Mouse (Mus musculus) midbrain, embryonic 13.5 days (tissue): ENCODE data around the gene Mapkapk5. TPM values are rescaled to one million over a fixed set of nuclear protein-coding genes. Genes with fewer than 3 reads are reported as not detected.
A peak's percentile ranks its signal among the peaks of the same experiment; 100 is the strongest.

Experiments used
- ATAC-seq: fragments of 200-750 bp; cut with Nextera tagmentation; 2 replicates; pipeline ENCODE4 v1.8.0; 2017; ENCODE audit warnings: mild to moderate bottlenecking, moderate TSS enrichment, moderate library complexity
- H3K27ac ChIP-seq: fragments of 300-500 bp; sonication (generic); 2 replicates; pipeline ENCODE4 v1.5.1; 2015; ENCODE audit warnings: inconsistent platforms, mild to moderate bottlenecking, moderate library complexity
- H3K27me3 ChIP-seq: fragments of 300-500 bp; sonication (generic); 2 replicates; pipeline ENCODE4 v1.6.1; 2015; ENCODE audit warnings: mild to moderate bottlenecking, inconsistent platforms
- H3K36me3 ChIP-seq: fragments of 300-500 bp; sonication (generic); 2 replicates; pipeline ENCODE4 v1.6.1; 2015; ENCODE audit warnings: mild to moderate bottlenecking, inconsistent platforms
- H3K4me1 ChIP-seq: fragments of 300-500 bp; sonication (generic); replicated peaks from 2 replicates; pipeline ENCODE4 v1.6.1; 2015; ENCODE audit warnings: inconsistent platforms
- H3K4me2 ChIP-seq: fragments of 300-500 bp; sonication (generic); replicated peaks from 2 replicates; pipeline ENCODE4 v1.6.1; 2015; ENCODE audit warnings: moderate library complexity, mild to moderate bottlenecking, inconsistent platforms
- H3K4me3 ChIP-seq: fragments of 300-500 bp; sonication (generic); replicated peaks from 2 replicates; pipeline ENCODE4 v1.5.1; 2015; ENCODE audit warnings: mild to moderate bottlenecking, inconsistent platforms
- H3K9ac ChIP-seq: fragments of 300-500 bp; sonication (generic); replicated peaks from 2 replicates; pipeline ENCODE4 v1.6.1; 2015; ENCODE audit warnings: mild to moderate bottlenecking, inconsistent platforms
- H3K9me3 ChIP-seq: fragments of 300-500 bp; sonication (generic); 2 replicates; pipeline ENCODE4 v1.6.1; 2016; ENCODE audit warnings: mild to moderate bottlenecking, inconsistent platforms
- WGBS: fragments of 180-500 bp; shearing (Covaris S2); methylation state at CpG from one replicate; pipeline ENCODE4 v1.1.7; 2015; 5-methylcytosine and 5-hydroxymethylcytosine counted together
- polyA plus RNA-seq: library from polyadenylated mRNA; unstranded; fragments of >200 nt; fragmentation: Nextera tagmentation; extraction: Ambion mirVana; gene quantifications from 2 replicates; pipeline ENCODE4 v1.2.1, GENCODE M21; 2015

The Mapkapk5 gene
- 55.5 and 60.5 TPM in 2 replicates for polyA plus RNA-seq

DNA sequence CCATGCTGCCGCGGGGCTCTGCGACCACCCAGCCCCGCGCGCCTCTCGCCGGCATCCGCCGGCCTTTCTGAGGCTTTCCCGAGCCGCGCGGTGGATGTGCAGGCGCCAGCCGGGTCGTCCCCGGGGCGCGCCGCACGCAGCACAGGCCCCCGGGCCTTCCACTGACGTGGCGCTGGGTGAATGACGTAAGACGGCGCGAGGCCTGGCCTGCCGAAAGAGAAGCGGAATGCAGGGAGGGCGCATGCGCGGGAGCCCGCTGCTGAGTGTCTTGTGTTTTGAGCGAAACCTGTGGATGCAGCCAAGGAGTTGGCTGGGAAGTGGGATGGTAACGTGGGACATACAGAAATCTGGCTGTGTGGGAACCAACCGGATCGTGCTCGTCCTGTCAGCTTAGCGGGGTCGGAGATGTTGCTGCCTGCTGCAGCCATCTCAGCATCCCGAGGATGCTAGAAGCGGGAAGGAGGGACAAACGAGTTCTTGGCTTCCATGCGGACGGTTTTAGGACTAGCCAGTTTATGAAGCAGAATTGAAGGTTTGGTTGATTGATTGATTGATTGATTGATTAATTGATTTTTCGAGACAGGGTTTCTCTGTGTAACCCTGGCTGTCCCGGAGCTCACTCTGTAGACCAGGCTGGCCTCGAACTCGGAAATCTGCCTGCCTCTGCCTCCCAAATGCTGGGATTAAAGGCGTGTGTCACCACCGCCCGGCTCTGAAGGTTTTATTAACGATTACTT, at the start of gene Mapkapk5:
Mapkapk5 (minus strand) TSS at position 113 of the 737 bp plus-strand sequence.
- peak within 1 kb of the TSS; percentile 99 for H3K4me3 ChIP-seq

DNA sequence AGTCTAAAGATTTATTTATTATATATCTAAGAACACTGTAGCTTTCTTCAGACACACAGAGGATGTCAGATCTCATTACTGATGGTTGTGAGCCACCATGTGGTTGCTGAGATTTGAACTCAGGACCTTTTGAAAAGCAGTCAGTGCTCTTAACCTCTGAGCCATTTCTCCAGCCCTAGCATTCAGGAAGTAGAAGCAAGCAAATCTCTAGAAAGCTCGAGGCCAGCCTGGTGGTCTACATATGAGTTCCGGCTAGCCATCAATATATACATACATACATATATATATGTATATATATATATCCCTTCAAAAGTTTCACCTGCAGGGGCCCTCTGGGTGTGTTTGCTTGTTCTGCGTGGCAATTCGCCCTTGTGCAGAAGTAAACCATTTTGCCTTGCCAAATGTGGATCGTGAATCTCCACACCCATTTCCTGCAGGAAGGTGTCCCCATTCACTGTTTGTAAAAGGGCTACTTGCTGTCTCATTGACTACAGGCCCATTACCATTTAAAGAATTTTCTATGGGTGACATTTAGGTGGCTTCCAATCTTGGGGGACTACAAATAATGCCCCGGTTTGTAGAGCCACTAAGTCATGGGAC, 49.1 kb upstream of the Mapkapk5 start:
- Histone ChIP-seq H3K27me3 (peaks cover 8% of the 10 kb centered on the region), H3K9ac (no peak overlapping the region), H3K36me3 (no peaks in the 10 kb centered on the region), H3K4me1 (peaks cover 21% of the 10 kb centered on the region), H3K4me3 (no peak overlapping the region), H3K4me2 (no peak overlapping the region), H3K27ac (no peak overlapping the region), H3K9me3 (no peaks in the 10 kb centered on the region)
- WGBS, result 91% methylated on average over 6 of the region's 6 CpGs
- no peak for ATAC-seq

More for the DNA sequence above, at the start of gene Mapkapk5:
- peaks cover 36% of the 10 kb centered on the region for H3K4me1 ChIP-seq
- peak within 1 kb of the TSS; percentile 99 for H3K9ac ChIP-seq
- ATAC-seq, result peak; percentile 94
- H3K27me3 ChIP-seq, result no peaks in the 10 kb centered on the region
- no peaks in the 10 kb centered on the region for H3K9me3 ChIP-seq
- no peaks in the 10 kb centered on the region for H3K36me3 ChIP-seq
- WGBS, result 2% methylated on average over 55 of the region's 55 CpGs
- peak within 1 kb of the TSS; percentile 83 for H3K4me2 ChIP-seq
- peak within 1 kb of the TSS; percentile 96 for H3K27ac ChIP-seq

DNA sequence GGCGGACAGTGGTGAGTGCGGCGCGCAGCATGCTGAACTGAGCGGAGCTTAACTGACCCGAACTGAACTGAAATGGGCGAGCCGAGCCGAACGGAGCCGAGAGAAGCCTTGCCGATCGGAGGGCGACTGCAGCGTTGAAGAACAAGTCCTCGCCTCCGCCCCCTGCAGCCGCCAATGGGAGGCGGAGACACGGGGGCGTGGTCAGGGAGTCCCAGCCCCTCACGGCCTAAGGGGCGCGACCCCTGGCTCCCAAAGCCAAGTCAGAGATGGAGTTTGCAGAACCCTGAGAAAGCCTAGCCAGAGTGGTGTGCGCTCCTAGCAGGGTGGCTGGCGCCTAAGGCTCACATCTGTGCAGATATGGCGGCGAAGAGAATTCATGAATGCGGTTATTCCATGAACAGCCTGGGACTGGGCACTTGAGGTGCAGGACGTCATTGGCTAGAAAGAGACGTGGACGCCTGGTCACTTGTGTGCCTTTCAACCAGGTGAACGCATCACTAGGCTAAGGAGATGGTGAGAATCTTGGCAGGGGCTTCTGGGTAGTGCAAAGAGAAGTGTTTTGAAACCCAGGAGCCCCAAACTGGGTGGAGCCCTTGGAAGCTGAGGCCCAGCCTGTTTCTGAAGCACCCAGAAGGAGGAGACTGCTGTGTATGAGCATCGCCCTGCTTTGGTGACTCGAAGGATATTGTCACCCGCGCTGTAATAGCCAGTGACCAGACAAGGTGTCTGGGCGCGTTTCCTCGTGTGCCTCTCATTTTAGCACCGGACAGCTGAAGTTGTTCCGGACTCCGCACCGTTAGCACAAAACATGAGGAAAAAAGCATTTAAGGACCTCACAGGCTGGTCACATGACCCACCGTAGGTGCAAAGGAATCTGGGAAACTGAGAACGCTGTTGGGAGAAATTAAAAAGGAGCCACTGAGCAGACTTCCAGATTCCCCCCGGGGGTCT, 48.0 kb upstream of the Mapkapk5 start, which contains the start of gene Aldh2:
Aldh2 (minus strand) TSS at position 374 of the 951 bp plus-strand sequence.
- H3K4me1 ChIP-seq, result peaks cover 21% of the 10 kb centered on the region
- ATAC-seq, result peak; percentile 86
- peak within 1 kb of the TSS; percentile 76 for H3K9ac ChIP-seq
- peak within 1 kb of the TSS; percentile 49 for H3K27ac ChIP-seq
- WGBS, result 2% methylated on average over 47 of the region's 47 CpGs
- H3K4me2 ChIP-seq, result peak within 1 kb of the TSS; percentile 98
- peaks cover 8% of the 10 kb centered on the region for H3K27me3 ChIP-seq
- no peaks in the 10 kb centered on the region for H3K36me3 ChIP-seq
- H3K4me3 ChIP-seq, result peak within 1 kb of the TSS; percentile 65
- no peaks in the 10 kb centered on the region for H3K9me3 ChIP-seq

- peak overlapping the region; percentile 65 for H3K4me3 ChIP-seq
- H3K9me3 ChIP-seq, result no peaks in the 10 kb centered on the region
- peaks cover 8% of the 10 kb centered on the region for H3K27me3 ChIP-seq
- peak overlapping the region; percentile 98 for H3K4me2 ChIP-seq
- ATAC-seq, result peak; percentile 77
- no peak overlapping the region for H3K27ac ChIP-seq
- 4% methylated on average over 33 of the region's 33 CpGs for WGBS
- H3K36me3 ChIP-seq, result no peaks in the 10 kb centered on the region
- H3K9ac ChIP-seq, result peak overlapping the region; percentile 76
- H3K4me1 ChIP-seq, result peaks cover 21% of the 10 kb centered on the region
These were observed 47.2 kb upstream of the Mapkapk5 start for GRCm38 (mm10) chr5:121592816-121593407.

DNA sequence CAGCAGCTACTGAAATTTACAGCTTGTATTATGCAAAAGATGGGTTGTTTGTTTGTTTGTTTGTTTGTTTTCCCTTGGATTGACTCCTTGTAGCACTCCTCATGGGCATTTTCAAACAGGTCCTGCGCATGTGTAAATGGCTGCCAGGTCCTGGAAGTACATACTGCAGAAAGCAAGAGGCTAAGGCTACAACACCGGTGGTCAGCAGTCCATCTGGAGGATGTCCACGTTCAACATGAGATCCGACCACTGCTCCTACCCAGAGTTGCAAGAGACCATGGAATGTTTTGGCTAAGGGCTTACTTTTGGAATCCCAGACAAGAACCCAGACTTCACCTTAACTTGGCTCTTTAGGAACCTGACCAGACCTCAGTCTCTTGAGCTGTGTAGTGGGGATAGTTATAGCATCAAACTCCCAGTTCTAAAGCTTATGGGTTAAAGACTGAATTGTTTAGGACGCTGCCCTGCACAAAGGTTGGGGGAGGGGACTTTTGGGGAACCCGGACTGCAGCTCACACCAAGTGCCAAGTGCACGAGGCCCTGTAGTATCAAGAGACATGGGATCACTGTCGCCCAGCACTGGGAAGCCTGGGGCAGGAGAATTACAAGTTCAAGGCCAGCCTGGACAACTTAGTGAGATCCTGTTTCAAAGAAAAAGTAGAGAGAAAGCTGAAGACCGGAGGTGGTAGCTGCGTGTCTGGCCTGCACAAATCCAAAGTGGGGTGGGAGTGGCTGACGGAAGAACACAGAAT, 46.5 kb upstream of the Mapkapk5 start:
- Histone ChIP-seq H3K36me3 (no peaks in the 10 kb centered on the region), H3K27ac (no peak overlapping the region), H3K4me3 (peak overlapping the region; percentile 65), H3K4me2 (peak overlapping the region; percentile 98), H3K4me1 (peaks cover 21% of the 10 kb centered on the region), H3K9ac (no peak overlapping the region), H3K9me3 (no peaks in the 10 kb centered on the region), H3K27me3 (peaks cover 3% of the 10 kb centered on the region; the same call in 1 of the 2 replicates)
- WGBS, result 68% methylated on average over 11 of the region's 11 CpGs
- ATAC-seq, result no peak

DNA sequence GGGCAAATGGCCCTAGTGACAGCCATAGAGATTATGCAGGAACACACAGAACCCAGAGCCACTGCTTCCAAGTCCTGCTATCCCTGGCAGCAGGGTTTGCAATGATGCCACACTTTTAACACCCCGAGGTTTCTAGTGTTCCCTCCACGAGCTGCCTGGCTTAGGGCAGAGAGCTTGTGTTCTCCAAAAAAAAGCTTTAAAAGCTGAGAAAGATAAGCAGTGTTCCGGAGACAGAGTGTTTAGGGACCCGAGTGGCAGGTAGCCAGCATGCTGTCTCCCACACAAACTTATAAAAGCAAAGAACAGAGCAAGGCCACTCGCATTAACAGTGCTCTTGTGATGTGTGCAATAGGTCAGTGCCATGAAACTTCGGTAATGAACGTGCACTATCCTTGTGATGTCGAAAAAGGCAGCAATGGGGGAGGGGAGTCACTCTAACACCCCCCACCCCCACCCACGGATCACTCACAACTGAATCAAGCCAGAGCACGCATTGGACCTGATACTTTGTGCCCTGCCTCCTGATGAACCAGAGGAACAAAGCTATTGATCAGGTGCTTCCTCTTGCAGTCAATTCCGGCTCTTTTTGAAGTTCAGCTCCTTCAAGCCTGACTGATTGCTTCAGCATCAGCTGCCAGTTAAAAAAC, 45.8 kb upstream of the Mapkapk5 start:
- ATAC-seq, result no peak
- WGBS, result 80% methylated on average over 11 of the region's 11 CpGs

DNA sequence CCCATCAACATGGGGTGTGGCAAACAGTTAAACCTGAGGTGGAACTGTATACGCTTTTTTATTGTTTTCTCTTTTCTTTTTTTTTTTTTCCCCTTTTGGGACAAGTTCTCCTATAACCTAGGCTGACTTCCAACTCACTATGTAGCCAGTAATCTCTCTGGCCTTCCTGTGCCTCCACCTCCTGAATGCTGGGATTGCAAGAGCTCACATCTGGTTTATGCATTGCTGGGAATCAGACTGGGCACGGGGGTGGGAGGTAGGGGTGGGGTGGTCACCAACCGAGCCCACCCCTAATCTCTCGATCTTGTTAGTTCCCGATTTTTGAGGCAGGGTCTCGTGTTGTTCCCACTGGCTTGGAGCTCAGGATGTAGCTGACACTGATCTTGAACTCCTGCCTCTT, 44.2 kb upstream of the Mapkapk5 start:
- Histone ChIP-seq H3K4me3 (no peak overlapping the region), H3K27me3 (peaks cover 3% of the 10 kb centered on the region; the same call in 1 of the 2 replicates), H3K36me3 (no peaks in the 10 kb centered on the region), H3K4me1 (peaks cover 21% of the 10 kb centered on the region), H3K9me3 (no peaks in the 10 kb centered on the region), H3K4me2 (no peak overlapping the region), H3K27ac (no peak overlapping the region), H3K9ac (no peak overlapping the region)
- 90% methylated on average over 6 of the region's 6 CpGs for WGBS
- no peak for ATAC-seq

More for the DNA sequence above, 45.8 kb upstream of the Mapkapk5 start:
- no peak overlapping the region for H3K9ac ChIP-seq
- no peak overlapping the region for H3K4me2 ChIP-seq
- H3K36me3 ChIP-seq, result no peaks in the 10 kb centered on the region
- H3K27ac ChIP-seq, result no peak overlapping the region
- peaks cover 21% of the 10 kb centered on the region for H3K4me1 ChIP-seq
- H3K9me3 ChIP-seq, result no peaks in the 10 kb centered on the region
- H3K4me3 ChIP-seq, result no peak overlapping the region
- H3K27me3 ChIP-seq, result peaks cover 3% of the 10 kb centered on the region; the same call in 1 of the 2 replicates

DNA sequence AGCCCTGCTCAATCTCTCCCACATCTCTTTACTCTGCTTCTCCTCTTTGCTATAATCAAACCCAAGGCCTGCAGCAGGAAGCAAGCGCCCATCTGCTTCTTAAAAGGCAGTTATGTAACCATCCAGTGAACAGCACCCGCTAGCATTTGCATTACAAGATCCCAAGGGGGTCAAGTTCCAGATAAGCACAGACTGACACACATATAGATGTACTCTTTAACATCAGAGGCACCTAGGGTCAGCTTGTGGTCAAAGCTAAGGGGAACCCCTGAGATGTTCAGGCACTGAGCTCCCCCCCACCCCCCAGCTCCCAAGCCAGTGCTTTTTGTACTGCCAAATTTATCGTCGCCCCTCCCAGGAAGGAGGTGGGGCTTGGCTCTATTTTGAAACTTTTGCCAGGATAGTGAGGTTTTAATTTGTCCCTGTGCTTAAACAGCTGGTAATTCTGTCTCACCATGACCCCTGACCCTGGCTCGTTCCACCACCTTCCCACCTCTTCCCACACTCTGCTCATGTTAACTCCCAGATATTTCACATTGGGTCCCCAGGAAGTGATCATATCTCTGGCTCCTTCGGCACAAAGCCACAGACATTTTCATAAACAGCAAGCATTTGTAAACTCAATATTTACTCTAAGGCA, 40.8 kb upstream of the Mapkapk5 start:
- H3K9me3 ChIP-seq, result no peaks in the 10 kb centered on the region
- no peak overlapping the region for H3K9ac ChIP-seq
- no peaks in the 10 kb centered on the region for H3K4me1 ChIP-seq
- 77% methylated on average over 6 of the region's 6 CpGs for WGBS
- no peak overlapping the region for H3K27ac ChIP-seq
- no peak overlapping the region for H3K4me2 ChIP-seq
- H3K36me3 ChIP-seq, result no peaks in the 10 kb centered on the region
- H3K4me3 ChIP-seq, result no peak overlapping the region
- H3K27me3 ChIP-seq, result no peaks in the 10 kb centered on the region
- ATAC-seq, result no peak

GRCm38 (mm10) chr5:121585699-121586098, 40.0 kb upstream of the Mapkapk5 start:
- Histone ChIP-seq H3K9ac (no peak overlapping the region), H3K4me2 (no peak overlapping the region), H3K36me3 (no peaks in the 10 kb centered on the region), H3K27ac (no peak overlapping the region), H3K4me1 (no peaks in the 10 kb centered on the region), H3K27me3 (no peaks in the 10 kb centered on the region), H3K4me3 (no peak overlapping the region), H3K9me3 (no peaks in the 10 kb centered on the region)
- 79% methylated on average over 5 of the region's 5 CpGs for WGBS
- no peak for ATAC-seq

DNA sequence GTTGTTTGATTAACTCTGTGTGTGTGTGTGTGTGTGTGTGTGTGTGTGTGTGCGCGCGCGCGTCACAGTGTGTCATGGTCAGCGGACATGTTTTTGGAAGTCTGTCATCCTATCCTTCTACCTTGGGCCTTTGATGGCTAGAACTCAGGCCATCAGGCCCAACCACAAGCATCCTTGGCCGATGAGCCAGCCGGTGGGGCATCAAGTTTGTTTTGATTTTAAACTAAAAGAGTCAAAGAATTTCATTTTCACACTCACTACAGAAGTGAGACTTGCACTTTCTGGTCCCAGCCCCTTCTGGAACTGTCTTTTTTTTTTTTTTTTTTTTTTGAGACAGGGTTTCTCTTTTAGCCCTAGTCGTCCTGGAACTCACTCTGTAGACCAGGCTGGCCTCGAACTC, 39.3 kb upstream of the Mapkapk5 start:
- Histone ChIP-seq H3K4me3 (no peak overlapping the region), H3K4me1 (no peaks in the 10 kb centered on the region), H3K9me3 (no peaks in the 10 kb centered on the region), H3K4me2 (no peak overlapping the region), H3K27me3 (no peaks in the 10 kb centered on the region), H3K36me3 (peaks cover 4% of the 10 kb centered on the region), H3K9ac (no peak overlapping the region), H3K27ac (no peak overlapping the region)
- 96% methylated on average over 10 of the region's 10 CpGs for WGBS
- no peak for ATAC-seq
